Mouse (Mus musculus): ENCODE measurements around the gene Slfn5. TPM values are rescaled to one million over a fixed set of nuclear protein-coding genes. Genes with fewer than 3 reads are reported as not detected.

The Slfn5 gene
- total RNA-seq, 4 experiments from 2014 or later: 23.4 to 47.5 (median 37.3) TPM

Small RNA genes lying within 50 kb of the gene (microRNA-seq; reads per million reads assigned to microRNA genes)
- 0 reads per million in 2 experiments for gene Mir7679

Other genes starting within 250 kb of the Slfn5 start
- gene Cct6b, start 187.0 kb upstream of the Slfn5 start, total RNA-seq (2022): 1 to 10 TPM in 3 of 4 experiments, under 1 TPM in 1; 0.87 to 2.0 (median 1.3) TPM
- 10 to 100 TPM; 15.0 to 21.3 (median 16.7) TPM for gene Zfp830, start 187.0 kb upstream of the Slfn5 start, total RNA-seq (2022)
- 10 to 100 TPM; 22.5 to 34.6 (median 23.4) TPM for gene Lig3, start 170.2 kb upstream of the Slfn5 start, total RNA-seq (2022)
- gene Rffl, start 80.1 kb upstream of the Slfn5 start, total RNA-seq (2022): 10 to 100 TPM in 2 of 4 experiments, 1 to 10 TPM in 2; 9.0 to 12.4 (median 10.5) TPM
- gene Rad51d, start 60.7 kb upstream of the Slfn5 start, total RNA-seq (2022): 10 to 100 TPM; 13.4 to 20.9 (median 18.1) TPM
- under 1 TPM in 3 of 4 experiments, not detected in 1; 0.14 to 0.43 (median 0.35) TPM for gene Fndc8, start 59.2 kb upstream of the Slfn5 start, total RNA-seq (2022)
- 10 to 100 TPM; 21.8 to 32.6 (median 26.9) TPM for gene Nle1, start 42.9 kb upstream of the Slfn5 start, total RNA-seq (2022)
- gene Unc45b, start 40.8 kb upstream of the Slfn5 start, total RNA-seq (2022): 1 to 10 TPM; 6.1 to 9.6 (median 7.4) TPM
- 10 to 100 TPM in 2 of 4 experiments, 1 to 10 TPM in 2; 7.4 to 11.7 (median 9.1) TPM for gene Slfn9, start 40.5 kb downstream of the Slfn5 start, total RNA-seq (2022)
- gene Slfn8, start 69.5 kb downstream of the Slfn5 start, total RNA-seq (2022): 1 to 10 TPM; 1.9 to 5.4 (median 3.5) TPM
- 1 to 10 TPM; 4.8 to 7.0 (median 6.1) TPM for gene Slfn2, start 113.8 kb downstream of the Slfn5 start, total RNA-seq (2022)
- under 1 TPM; 0.14 to 0.38 (median 0.24) TPM for gene Slfn1, start 165.5 kb downstream of the Slfn5 start, total RNA-seq (2022)
- under 1 TPM; 0.15 to 0.30 (median 0.23) TPM for gene Slfn4, start 223.8 kb downstream of the Slfn5 start, total RNA-seq (2022)
- gene Slfn3, start 240.0 kb downstream of the Slfn5 start, total RNA-seq (2022): 1 to 10 TPM; 2.5 to 4.0 (median 3.5) TPM